Mouse (Mus musculus) MEL (cell line): ENCODE measurements around the gene Pak6. TPM values are rescaled to one million over a fixed set of nuclear protein-coding genes. Genes with fewer than 3 reads are reported as not detected.
A peak's percentile ranks its signal among the peaks of the same experiment; 100 is the strongest.

Source experiments
- DNase-seq: peaks from one replicate; pipeline ENCODE4 v3.0.0; 2011; ENCODE audit warnings: low read depth, low spot score
- H3K27ac ChIP-seq: 2 replicates; pipeline ENCODE4 v1.5.1; 2012; ENCODE audit warnings: low read depth, mild to moderate bottlenecking, control low read depth, low read length, moderate library complexity; ENCODE audit not compliant: control insufficient read depth
- H3K27me3 ChIP-seq, 2 experiments: fragments of 150-350 bp in 1 of 2; sonication (generic) in 1 of 2; 2 replicates each; pipeline ENCODE4 v1.6.1; 2012; ENCODE audit warnings: low read length in 2 of 2, mild to moderate bottlenecking in 2 of 2, improper control_type of control experiment in 1 of 2, moderate library complexity in 1 of 2; ENCODE audit not compliant: insufficient read depth in 2 of 2, control insufficient read depth in 1 of 2
- H3K36me3 ChIP-seq, 2 experiments: 2 replicates each; pipeline ENCODE4 v1.6.1; 2012 to 2014; ENCODE audit warnings: low read length in 2 of 2, improper control_type of control experiment in 1 of 2, inconsistent platforms in 1 of 2, mild to moderate bottlenecking in 1 of 2; ENCODE audit not compliant: insufficient read depth in 2 of 2, control insufficient read depth in 1 of 2
- H3K4me1 ChIP-seq, 2 experiments: fragments of 150-350 bp in 1 of 2; sonication (generic) in 1 of 2; 2 replicates each; pipeline ENCODE4 v1.6.1; 2012; ENCODE audit warnings: low read length in 2 of 2, improper control_type of control experiment in 1 of 2, mild to moderate bottlenecking in 1 of 2; ENCODE audit not compliant: insufficient read depth in 2 of 2, control insufficient read depth in 1 of 2
- H3K4me3 ChIP-seq, 2 experiments: fragments of 150-350 bp in 1 of 2; sonication (generic) in 1 of 2; 2 replicates each; pipeline ENCODE4 v1.5.1; 2012; ENCODE audit warnings: low read depth in 2 of 2, low read length in 2 of 2, mild to moderate bottlenecking in 2 of 2, moderate library complexity in 2 of 2, control low read depth in 1 of 2, improper control_type of control experiment in 1 of 2; ENCODE audit not compliant: control insufficient read depth in 1 of 2, insufficient read depth in 1 of 2
- H3K79me2 ChIP-seq: 2 replicates; pipeline ENCODE4 v1.6.1; 2012; ENCODE audit warnings: mild to moderate bottlenecking, low read length, moderate library complexity; ENCODE audit not compliant: control insufficient read depth, poor library complexity, insufficient read depth
- H3K9ac ChIP-seq: 2 replicates; pipeline ENCODE4 v1.6.1; 2012; ENCODE audit warnings: low read depth, mild to moderate bottlenecking, control low read depth, low read length, moderate library complexity; ENCODE audit not compliant: control insufficient read depth, poor library complexity, severe bottlenecking
- H3K9me3 ChIP-seq: fragments of 150-350 bp; sonication (generic); replicated peaks from 2 replicates; pipeline ENCODE4 v1.6.1; 2012; ENCODE audit warnings: mild to moderate bottlenecking, low read length, improper control_type of control experiment, moderate library complexity; ENCODE audit not compliant: insufficient read depth
- BHLHE40 ChIP-seq: IDR thresholded peaks from 2 replicates; pipeline ENCODE4 v1.6.1; 2012; ENCODE audit warnings: low read depth, mild to moderate bottlenecking, inconsistent platforms, low read length, improper control_type of control experiment, borderline replicate concordance
- CHD1 ChIP-seq: IDR thresholded peaks from 2 replicates; pipeline ENCODE4 v1.6.1; 2012; ENCODE audit warnings: low read depth, mild to moderate bottlenecking, inconsistent platforms, low read length, improper control_type of control experiment
- CHD2 ChIP-seq: IDR thresholded peaks from 2 replicates; pipeline ENCODE4 v1.6.1; 2011; ENCODE audit warnings: low read length, improper control_type of control experiment
- CTCF ChIP-seq, 3 experiments: IDR thresholded peaks in 2 of 3; conservative IDR thresholded peaks in 1 of 3; 2 replicates each; pipeline ENCODE4 v1.5.1; 2011 to 2012; ENCODE audit warnings: low read length in 3 of 3, low read depth in 2 of 3, mild to moderate bottlenecking in 2 of 3, improper control_type of control experiment in 1 of 3, inconsistent platforms in 1 of 3, mixed read lengths in 1 of 3, moderate library complexity in 1 of 3; ENCODE audit not compliant: control insufficient read depth in 1 of 3, insufficient read depth in 1 of 3, poor library complexity in 1 of 3, severe bottlenecking in 1 of 3
- ELF1 ChIP-seq: IDR thresholded peaks from 2 replicates; pipeline ENCODE4 v1.6.1; 2014; ENCODE audit warnings: low read depth, mild to moderate bottlenecking, inconsistent platforms, low read length, improper control_type of control experiment, moderate library complexity
- EP300 ChIP-seq, 2 experiments: IDR thresholded peaks; 2 replicates each; pipeline ENCODE4 v1.6.1; 2011; ENCODE audit warnings: improper control_type of control experiment in 2 of 2, low read length in 2 of 2, low read depth in 1 of 2, mild to moderate bottlenecking in 1 of 2
- ETS1 ChIP-seq: IDR thresholded peaks from 2 replicates; pipeline ENCODE4 v1.6.1; 2012; ENCODE audit warnings: low read depth, mild to moderate bottlenecking, inconsistent platforms, low read length, improper control_type of control experiment, moderate library complexity
- GATA1 ChIP-seq: IDR thresholded peaks from 2 replicates; pipeline ENCODE4 v1.6.1; 2011; ENCODE audit warnings: low read depth, low read length, improper control_type of control experiment
- HCFC1 ChIP-seq: IDR thresholded peaks from 2 replicates; pipeline ENCODE4 v1.6.1; 2012; ENCODE audit warnings: low read depth, mild to moderate bottlenecking, inconsistent platforms, low read length, improper control_type of control experiment, moderate library complexity
- JUND ChIP-seq: IDR thresholded peaks from 2 replicates; pipeline ENCODE4 v1.6.1; 2011; ENCODE audit warnings: low read depth, mild to moderate bottlenecking, improper control_type of control experiment, low read length
- MAFK ChIP-seq: IDR thresholded peaks from 2 replicates; pipeline ENCODE4 v1.6.1; 2011; ENCODE audit warnings: low read depth, mild to moderate bottlenecking, low read length, improper control_type of control experiment, borderline replicate concordance
- MAX ChIP-seq: IDR thresholded peaks from 2 replicates; pipeline ENCODE4 v1.6.1; 2011; ENCODE audit warnings: low read length, improper control_type of control experiment
- MYB ChIP-seq: IDR thresholded peaks from 2 replicates; pipeline ENCODE4 v1.6.1; 2011; ENCODE audit warnings: mild to moderate bottlenecking, low read depth, low read length, improper control_type of control experiment
- MYC ChIP-seq: IDR thresholded peaks from 2 replicates; pipeline ENCODE4 v1.6.1; 2011; ENCODE audit warnings: low read depth, mild to moderate bottlenecking, low read length, improper control_type of control experiment, moderate library complexity
- NELFE ChIP-seq: IDR thresholded peaks from 2 replicates; pipeline ENCODE4 v1.6.1; 2011; ENCODE audit warnings: low read depth, low read length, improper control_type of control experiment
- POLR2A ChIP-seq, 2 experiments: IDR thresholded peaks; 2 replicates each; pipeline ENCODE4 v1.6.1; 2011 to 2012; ENCODE audit warnings: low read length in 2 of 2, mild to moderate bottlenecking in 2 of 2, control low read depth in 1 of 2, improper control_type of control experiment in 1 of 2, low read depth in 1 of 2, moderate library complexity in 1 of 2; ENCODE audit not compliant: control insufficient read depth in 1 of 2, insufficient read depth in 1 of 2, poor library complexity in 1 of 2
- POLR2AphosphoS2 ChIP-seq: IDR thresholded peaks from 2 replicates; pipeline ENCODE4 v1.6.1; 2011; ENCODE audit warnings: low read length, improper control_type of control experiment
- POLR2AphosphoS5 ChIP-seq: IDR thresholded peaks from 2 replicates; pipeline ENCODE4 v1.6.1; 2012; ENCODE audit warnings: low read depth, borderline replicate concordance, mild to moderate bottlenecking, inconsistent platforms, low read length, moderate library complexity, mixed read lengths
- RAD21 ChIP-seq: IDR thresholded peaks from 2 replicates; pipeline ENCODE4 v1.6.1; 2011; ENCODE audit warnings: mild to moderate bottlenecking, low read depth, low read length, improper control_type of control experiment
- RCOR1 ChIP-seq: IDR thresholded peaks from 2 replicates; pipeline ENCODE4 v1.6.1; 2012; ENCODE audit warnings: low read depth, mild to moderate bottlenecking, inconsistent platforms, low read length, improper control_type of control experiment
- TAL1 ChIP-seq: IDR thresholded peaks from 2 replicates; pipeline ENCODE4 v1.6.1; 2012; ENCODE audit warnings: mild to moderate bottlenecking, inconsistent platforms, low read length, moderate library complexity, mixed read lengths
- TBP ChIP-seq: IDR thresholded peaks from 2 replicates; pipeline ENCODE4 v1.8.0; 2011; ENCODE audit warnings: low read depth, low read length, improper control_type of control experiment
- TCF12 ChIP-seq: IDR thresholded peaks from 2 replicates; pipeline ENCODE4 v1.6.1; 2014; ENCODE audit warnings: low read depth, mild to moderate bottlenecking, inconsistent platforms, low read length, improper control_type of control experiment, moderate library complexity
- USF1 ChIP-seq: IDR thresholded peaks from 2 replicates; pipeline ENCODE4 v1.6.1; 2014; ENCODE audit warnings: low read depth, mild to moderate bottlenecking, inconsistent platforms, low read length, improper control_type of control experiment, moderate library complexity
- USF2 ChIP-seq, 2 experiments: IDR thresholded peaks; 2 replicates each; pipeline ENCODE4 v1.6.1; 2011 to 2012; ENCODE audit warnings: improper control_type of control experiment in 2 of 2, low read length in 2 of 2, borderline replicate concordance in 1 of 2, inconsistent platforms in 1 of 2, low read depth in 1 of 2, mild to moderate bottlenecking in 1 of 2; ENCODE audit not compliant: insufficient read depth in 1 of 2
- ZC3H11A ChIP-seq: IDR thresholded peaks from 2 replicates; pipeline ENCODE4 v1.6.1; 2012; ENCODE audit warnings: low read depth, mild to moderate bottlenecking, inconsistent platforms, low read length, improper control_type of control experiment
- ZKSCAN1 ChIP-seq: IDR thresholded peaks from 2 replicates; pipeline ENCODE4 v1.6.1; 2012; ENCODE audit warnings: low read depth, mild to moderate bottlenecking, inconsistent platforms, low read length, improper control_type of control experiment, moderate library complexity
- ZMIZ1 ChIP-seq: IDR thresholded peaks from 2 replicates; pipeline ENCODE4 v1.6.1; 2012; ENCODE audit warnings: low read depth, mild to moderate bottlenecking, inconsistent platforms, low read length, improper control_type of control experiment, moderate library complexity
- polyA plus RNA-seq, 2 experiments: library from polyadenylated mRNA; stranded (reverse) in 1 of 2; unstranded in 1 of 2; fragments of >175 nt in 1 of 2; fragments of >200 nt in 1 of 2; gene quantifications; 2 replicates each; pipeline versions ENCODE4 v1.2.1 to v1.2.4; 2012; ENCODE audit warnings: low replicate concordance in 2 of 2, low read depth in 1 of 2; ENCODE audit not compliant: insufficient read length in 2 of 2, insufficient read depth in 1 of 2, missing spikeins in 1 of 2
- total RNA-seq: library from RNA; depleted of rRNA; stranded (reverse); fragments of 300-350 nt; gene quantifications from 2 replicates; pipeline ENCODE4 v1.2.3, GENCODE M21; 2012

Gene Pak6
- total and polyA plus RNA-seq, 3 experiments, result 25.4 to 25.9 TPM; not detected in 1

DNA sequence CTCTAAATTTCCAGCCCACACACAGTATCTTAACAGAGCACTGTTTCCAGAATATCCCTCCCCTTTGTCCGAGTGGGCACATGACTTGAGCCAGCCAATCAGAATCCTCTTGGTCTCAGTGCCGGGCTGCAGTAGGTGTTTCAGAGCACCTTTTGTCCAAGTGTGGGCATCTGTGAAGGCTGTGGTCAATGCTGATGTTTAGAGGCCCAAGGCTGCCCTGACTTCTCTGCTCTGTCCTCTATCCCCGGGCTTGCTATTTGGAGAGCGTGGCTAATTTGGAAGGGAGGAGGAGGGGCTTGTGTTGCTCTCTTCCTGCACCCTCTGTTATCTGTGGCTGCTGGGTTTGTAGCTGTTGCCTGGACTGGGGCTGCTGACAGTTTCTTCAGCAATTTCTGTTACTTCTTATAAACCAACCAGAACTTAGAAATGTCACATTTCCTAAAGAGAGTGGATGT, 3.1 kb upstream of the Pak6 start:
- H3K27me3 ChIP-seq, result no peaks in the 10 kb centered on the region
- peaks cover 19 to 47% of the 10 kb centered on the region in 2 experiments for H3K4me1 ChIP-seq
- H3K36me3 ChIP-seq, result peaks cover 0 to 36% of the 10 kb centered on the region in 2 experiments; a peak in 2 of 4 replicates
- H3K9me3 ChIP-seq, result no peaks in the 10 kb centered on the region
- peaks cover 15% of the 10 kb centered on the region for H3K79me2 ChIP-seq
- no peak; the same call in 1 of the 2 replicates for TF ChIP-seq BHLHE40
- TF ChIP-seq MAX, result peak; percentile 85
- TF ChIP-seq USF2 (IDR thresholded peaks at IDR 0.05; ENCODE audit: borderline replicate concordance in 1 of 2, insufficient read depth in 1 of 2, low read depth in 1 of 2, low read length in 2 of 2), result peak; percentile 77 to 93
- TF ChIP-seq NELFE, result peak; percentile 67; the same call in 1 of the 2 replicates
- no peak for TF ChIP-seq ZC3H11A
- no peak for TF ChIP-seq CTCF (IDR thresholded peaks at IDR 0.05 in 2 of 3, conservative IDR thresholded peaks at IDR 0.05 in 1 of 3; ENCODE audit: control insufficient read depth in 1 of 3, insufficient read depth in 1 of 3, low read depth in 2 of 3, low read length in 3 of 3, poor library complexity in 1 of 3, severe bottlenecking in 1 of 3)
- no peak; the same call in 1 of the 2 replicates for TF ChIP-seq POLR2AphosphoS5
- peak; percentile 76 for TF ChIP-seq ZMIZ1
- TF ChIP-seq ELF1, result 0 out of 2 replicates have a peak, but pooled peaks have one; percentile 36
- TF ChIP-seq RCOR1, result no peak
- TF ChIP-seq TBP, result peak; percentile 62
- TF ChIP-seq POLR2AphosphoS2, result peak; percentile 71
- TF ChIP-seq TCF12, result peak; percentile 29; the same call in 1 of the 2 replicates
- no peak for TF ChIP-seq JUND
- peak; percentile 58; the same call in 1 of the 2 replicates for TF ChIP-seq GATA1
- TF ChIP-seq POLR2A (IDR thresholded peaks at IDR 0.05; ENCODE audit: control insufficient read depth in 1 of 2, insufficient read depth in 1 of 2, low read depth in 1 of 2, low read length in 2 of 2, poor library complexity in 1 of 2), result peak; percentile 43 to 86; a peak in 3 of 4 replicates
- 0 out of 2 replicates have a peak, but pooled peaks have one; percentile 37 for TF ChIP-seq HCFC1
- TF ChIP-seq MAFK, result no peak
- TF ChIP-seq USF1, result peak; percentile 99
- TF ChIP-seq EP300 (IDR thresholded peaks at IDR 0.05; ENCODE audit: low read depth in 1 of 2, low read length in 2 of 2), result peak; percentile 65 to 67
- TF ChIP-seq MYC, result no peak; the same call in 1 of the 2 replicates
- no peak; the same call in none of the 2 replicates for TF ChIP-seq MYB
- no peak for TF ChIP-seq CHD2
- TF ChIP-seq ETS1, result peak; percentile 51
- no peak for TF ChIP-seq CHD1
- TF ChIP-seq RAD21, result no peak
- TF ChIP-seq TAL1, result no peak
- TF ChIP-seq ZKSCAN1, result no peak
- TF ChIP-seq, all 39 proteins: peak for 14
- H3K27ac ChIP-seq, result peak overlapping the region; percentile 99
- DNase-seq, result peak; percentile 93
- peak overlapping the region; percentile 52 to 54 for H3K4me3 ChIP-seq
- peak overlapping the region; percentile 72 for H3K9ac ChIP-seq
